Mouse (Mus musculus) neural tube, embryonic 14.5 days (tissue): ENCODE measurements at regions not wholly inside any gene's neighbourhood (a gene's known extent, or its start where the extent isn't known, plus 50 kb on each side); places are given as distances from the start of the nearest gene placed in this dataset.

Experiments
- ATAC-seq: fragments of 200-750 bp; cut with Nextera tagmentation; 2 replicates; pipeline ENCODE4 v1.8.0; 2017; ENCODE audit warnings: low read depth, mild to moderate bottlenecking, moderate TSS enrichment, moderate library complexity
- H3K27ac ChIP-seq: fragments of 300-500 bp; sonication (generic); 2 replicates; pipeline ENCODE4 v1.5.1; 2014; ENCODE audit warnings: low read depth, mild to moderate bottlenecking, control low read depth, low read length, moderate library complexity, mixed read lengths
- H3K27me3 ChIP-seq: fragments of 300-500 bp; sonication (generic); 2 replicates; pipeline ENCODE4 v1.6.1; 2014; ENCODE audit warnings: low read length; ENCODE audit not compliant: control insufficient read depth, insufficient read depth
- H3K36me3 ChIP-seq: fragments of 300-500 bp; sonication (generic); 2 replicates; pipeline ENCODE4 v1.6.1; 2014; ENCODE audit warnings: low read length, mixed read lengths; ENCODE audit not compliant: control insufficient read depth, insufficient read depth
- H3K4me1 ChIP-seq: fragments of 300-500 bp; sonication (generic); 2 replicates; pipeline ENCODE4 v1.6.1; 2014; ENCODE audit warnings: low read length; ENCODE audit not compliant: control insufficient read depth, insufficient read depth
- H3K4me2 ChIP-seq: fragments of 300-500 bp; sonication (generic); 2 replicates; pipeline ENCODE4 v1.6.1; 2014; ENCODE audit warnings: mild to moderate bottlenecking, low read depth, low read length, control low read depth
- H3K4me3 ChIP-seq: fragments of 300-500 bp; sonication (generic); 2 replicates; pipeline ENCODE4 v1.5.1; 2014; ENCODE audit warnings: low read depth, low read length, control low read depth, mixed read lengths
- H3K9ac ChIP-seq: fragments of 300-500 bp; sonication (generic); replicated peaks from 2 replicates; pipeline ENCODE4 v1.6.1; 2014; ENCODE audit warnings: low read depth, mild to moderate bottlenecking, control low read depth, low read length, mixed read lengths
- H3K9me3 ChIP-seq: fragments of 300-500 bp; sonication (generic); 2 replicates; pipeline ENCODE4 v1.6.1; 2016; ENCODE audit warnings: low read length; ENCODE audit not compliant: control insufficient read depth
- WGBS: fragments of 180-500 bp; shearing (Covaris S2); extraction: QIAGEN DNeasy Blood & Tissue Kit; methylation state at CpG from one replicate; pipeline ENCODE4 v1.1.7; 2014; 5-methylcytosine and 5-hydroxymethylcytosine counted together

DNA sequence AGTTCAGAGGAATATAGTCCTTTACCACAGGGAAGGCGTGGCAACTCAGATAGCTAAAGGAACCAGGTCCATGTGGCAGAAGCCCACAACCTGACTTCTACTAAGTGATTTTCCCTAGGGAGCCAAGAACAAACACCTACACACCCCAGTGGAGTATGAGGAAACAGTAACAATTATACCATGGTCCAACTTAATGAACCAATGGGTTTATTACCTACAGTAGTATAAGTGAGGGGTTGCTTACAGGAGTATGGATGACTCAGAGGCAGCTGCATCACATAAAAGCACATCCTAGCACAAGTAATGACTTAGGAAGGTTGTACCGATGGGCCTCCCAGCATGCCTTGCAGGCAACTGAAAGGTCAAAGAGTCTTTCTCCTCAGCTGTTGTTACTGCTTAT lies 98.7 kb upstream of the Cul1 start:
- WGBS = 92% methylated on average over 2 of the region's 2 CpGs
- Histone ChIP-seq H3K9ac (no peak overlapping the region), H3K27ac (no peak overlapping the region), H3K27me3 (no peaks in the 10 kb centered on the region), H3K4me2 (no peak overlapping the region), H3K4me1 (no peaks in the 10 kb centered on the region), H3K9me3 (no peaks in the 10 kb centered on the region), H3K4me3 (no peak overlapping the region), H3K36me3 (no peaks in the 10 kb centered on the region)
- ATAC-seq = no peak

GRCm38 (mm10) chr6:47355500-47355899 lies 97.7 kb upstream of the Cul1 start:
- Histone ChIP-seq H3K4me3 (no peak overlapping the region), H3K27ac (no peak overlapping the region), H3K27me3 (no peaks in the 10 kb centered on the region), H3K4me2 (no peak overlapping the region), H3K36me3 (no peaks in the 10 kb centered on the region), H3K9ac (no peak overlapping the region), H3K9me3 (no peaks in the 10 kb centered on the region), H3K4me1 (no peaks in the 10 kb centered on the region)
- ATAC-seq = no peak
- WGBS = 77% methylated on average over 7 of the region's 7 CpGs

DNA sequence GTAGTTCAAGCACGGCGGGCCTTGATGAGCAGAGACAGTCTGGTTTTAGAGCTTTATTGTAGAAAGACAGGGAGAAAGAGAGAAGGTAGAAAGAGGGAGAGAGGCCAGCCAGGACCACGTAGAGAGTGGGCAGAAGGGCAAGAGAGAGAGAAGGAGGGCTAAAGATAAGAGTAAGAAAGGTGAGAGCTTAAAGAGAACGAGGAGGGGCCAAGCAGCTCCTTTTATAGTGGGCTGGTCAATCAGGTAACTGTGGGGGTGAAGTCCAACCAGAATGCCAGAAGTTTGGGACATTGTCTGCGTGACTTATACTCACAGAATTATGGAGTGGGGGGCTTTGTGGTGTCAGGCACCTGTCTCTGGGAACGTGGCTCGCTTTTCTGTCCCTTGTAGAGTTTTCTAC lies 96.7 kb upstream of the Cul1 start:
- WGBS = 68% methylated on average over 7 of the region's 7 CpGs
- H3K36me3 ChIP-seq = no peaks in the 10 kb centered on the region
- H3K27me3 ChIP-seq = no peaks in the 10 kb centered on the region
- no peak overlapping the region for H3K4me3 ChIP-seq
- H3K4me1 ChIP-seq = no peaks in the 10 kb centered on the region
- no peak overlapping the region for H3K4me2 ChIP-seq
- H3K9me3 ChIP-seq = no peaks in the 10 kb centered on the region
- no peak overlapping the region for H3K27ac ChIP-seq
- no peak overlapping the region for H3K9ac ChIP-seq
- ATAC-seq = no peak

DNA sequence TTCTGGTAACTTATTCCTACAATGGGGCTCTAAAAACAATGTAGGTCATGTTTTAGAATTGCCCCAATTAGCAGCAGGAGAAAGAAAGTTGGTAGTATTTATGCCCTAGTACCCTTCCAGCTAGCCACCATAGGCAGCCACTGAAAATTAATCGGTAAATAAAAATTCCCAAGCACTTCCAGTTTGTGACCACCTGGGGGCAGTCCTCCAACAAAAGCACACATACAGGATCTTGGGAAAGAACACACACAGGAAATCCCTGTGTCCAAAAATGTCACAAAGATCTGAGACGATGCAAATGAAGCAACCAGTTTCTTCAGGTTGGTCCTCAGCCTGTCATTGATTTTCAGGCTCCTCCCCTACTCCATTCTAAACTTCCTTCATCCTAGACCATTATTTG lies 94.5 kb upstream of the Cul1 start:
- Histone ChIP-seq H3K27me3 (no peaks in the 10 kb centered on the region), H3K9me3 (no peaks in the 10 kb centered on the region), H3K9ac (no peak overlapping the region), H3K4me3 (no peak overlapping the region), H3K4me2 (no peak overlapping the region), H3K27ac (no peak overlapping the region), H3K36me3 (no peaks in the 10 kb centered on the region), H3K4me1 (no peaks in the 10 kb centered on the region)
- no peak for ATAC-seq
- 38% methylated on average over 2 of the region's 2 CpGs for WGBS

DNA sequence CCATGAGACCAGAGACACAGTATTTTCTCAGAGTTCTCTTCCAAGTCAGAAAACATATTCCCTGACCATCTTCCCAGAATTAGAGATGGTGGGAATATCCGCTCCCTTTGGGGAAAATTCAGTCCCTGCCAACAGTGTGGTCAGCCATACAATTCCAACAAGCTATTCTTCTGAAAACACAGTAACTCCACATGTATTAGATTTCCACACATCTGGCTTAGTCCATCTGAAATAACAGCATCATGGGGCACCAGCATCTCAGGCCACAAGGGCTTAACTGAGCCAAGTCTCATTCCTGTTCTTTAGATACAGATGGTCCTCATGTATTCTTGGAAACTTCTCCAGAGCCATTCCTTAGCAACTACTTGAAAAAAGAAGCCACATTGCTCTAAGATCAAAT lies 89.2 kb upstream of the Cul1 start:
- Histone ChIP-seq H3K9ac (no peak overlapping the region), H3K4me2 (no peak overlapping the region), H3K4me1 (peaks cover 6% of the 10 kb centered on the region; the same call in 1 of the 2 replicates), H3K9me3 (no peaks in the 10 kb centered on the region), H3K27me3 (no peaks in the 10 kb centered on the region), H3K36me3 (no peaks in the 10 kb centered on the region), H3K4me3 (no peak overlapping the region), H3K27ac (no peak overlapping the region)
- ATAC-seq = no peak
- WGBS = 90% methylated on average over 1 of the region's 1 CpGs

DNA sequence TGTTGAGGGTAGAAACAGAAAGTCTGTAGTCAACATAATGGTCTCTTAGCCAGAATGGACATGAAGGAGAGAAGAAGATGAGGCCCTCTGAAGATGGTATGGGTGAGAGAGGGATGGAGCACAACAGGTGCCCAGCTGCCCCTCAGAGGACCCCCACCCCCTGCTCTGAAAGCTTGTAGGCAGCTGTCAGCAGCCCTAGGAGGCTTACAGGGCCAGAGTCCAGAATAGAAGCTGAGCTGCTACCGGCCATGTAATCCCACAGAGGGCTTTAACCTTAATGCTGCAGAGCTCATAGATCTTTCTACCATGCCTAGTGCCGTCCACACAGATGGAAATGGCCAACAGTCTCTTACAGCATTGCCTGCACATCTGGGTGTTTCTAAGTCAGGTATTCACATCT lies 88.6 kb upstream of the Cul1 start:
- Histone ChIP-seq H3K27ac (no peak overlapping the region), H3K4me2 (no peak overlapping the region), H3K9me3 (no peaks in the 10 kb centered on the region), H3K36me3 (no peaks in the 10 kb centered on the region), H3K4me3 (no peak overlapping the region), H3K9ac (no peak overlapping the region), H3K4me1 (peaks cover 6% of the 10 kb centered on the region; the same call in 1 of the 2 replicates), H3K27me3 (no peaks in the 10 kb centered on the region)
- 29% methylated on average over 2 of the region's 2 CpGs for WGBS
- no peak for ATAC-seq

DNA sequence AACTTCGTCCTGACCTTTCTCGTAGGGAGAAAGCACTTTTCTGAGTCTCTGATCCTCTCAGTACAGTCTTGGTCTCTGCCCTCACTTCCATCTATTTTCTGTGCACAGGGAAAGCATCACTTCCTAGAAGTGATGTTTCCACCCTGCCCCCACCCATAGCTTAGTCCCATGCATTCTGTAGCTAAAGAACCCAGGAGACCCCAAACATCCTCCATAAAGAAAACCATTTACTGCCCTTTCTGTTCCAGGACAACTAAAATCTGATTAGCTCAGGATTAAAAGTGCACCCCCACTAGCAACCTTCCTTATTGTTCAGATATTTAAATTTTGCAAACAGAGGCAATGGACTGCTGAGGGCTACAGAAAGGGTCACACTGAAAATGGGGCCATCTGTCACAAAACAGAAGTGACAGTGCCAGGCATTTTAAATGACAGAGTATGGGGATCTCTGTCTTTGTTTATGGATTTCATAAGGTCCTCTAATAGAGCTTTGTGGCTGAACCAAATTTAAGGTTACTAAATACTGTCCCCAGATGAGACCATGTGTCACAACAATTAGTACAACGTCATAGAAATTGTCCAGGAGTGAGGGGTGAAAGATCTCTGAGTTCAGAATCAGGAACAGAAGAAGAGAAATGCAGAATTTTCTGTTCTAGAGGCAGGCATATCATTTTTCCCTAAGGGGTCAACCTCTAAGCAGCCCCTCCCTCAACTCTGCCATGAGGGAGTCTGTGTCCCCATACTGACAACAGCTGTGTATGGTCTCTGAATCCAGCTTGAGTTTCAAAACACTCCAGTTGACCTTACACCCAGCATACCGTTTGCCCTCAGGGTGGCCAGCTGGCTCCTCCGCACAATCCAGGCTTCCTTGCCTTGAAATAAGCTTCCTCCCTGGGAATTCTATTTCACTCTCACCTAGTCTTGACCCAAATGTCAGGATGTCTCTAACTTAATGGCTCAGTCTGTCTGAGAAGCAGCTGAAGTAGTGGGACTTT lies 87.2 kb upstream of the Cul1 start:
- no peak overlapping the region for H3K4me2 ChIP-seq
- H3K9me3 ChIP-seq = no peaks in the 10 kb centered on the region
- H3K4me1 ChIP-seq = peaks cover 6% of the 10 kb centered on the region; the same call in 1 of the 2 replicates
- no peak overlapping the region for H3K27ac ChIP-seq
- no peaks in the 10 kb centered on the region for H3K36me3 ChIP-seq
- 46% methylated on average over 5 of the region's 5 CpGs for WGBS
- no peaks in the 10 kb centered on the region for H3K27me3 ChIP-seq
- no peak overlapping the region for H3K4me3 ChIP-seq
- no peak overlapping the region for H3K9ac ChIP-seq
- no peak; the same call in 1 of the 2 replicates for ATAC-seq

GRCm38 (mm10) chr6:47367461-47367860 lies 85.7 kb upstream of the Cul1 start:
- no peak overlapping the region for H3K9ac ChIP-seq
- H3K36me3 ChIP-seq = no peaks in the 10 kb centered on the region
- WGBS = 16% methylated on average over 2 of the region's 2 CpGs
- no peaks in the 10 kb centered on the region for H3K27me3 ChIP-seq
- H3K4me1 ChIP-seq = peaks cover 6% of the 10 kb centered on the region; the same call in 1 of the 2 replicates
- H3K9me3 ChIP-seq = no peaks in the 10 kb centered on the region
- no peak overlapping the region for H3K27ac ChIP-seq
- H3K4me3 ChIP-seq = no peak overlapping the region
- ATAC-seq = peak; percentile 65
- no peak overlapping the region for H3K4me2 ChIP-seq

- no peaks in the 10 kb centered on the region for H3K36me3 ChIP-seq
- no peak overlapping the region for H3K9ac ChIP-seq
- H3K4me1 ChIP-seq = no peaks in the 10 kb centered on the region
- no peak overlapping the region for H3K27ac ChIP-seq
- no peak overlapping the region for H3K4me3 ChIP-seq
- 87% methylated on average over 4 of the region's 4 CpGs for WGBS
- no peak overlapping the region for H3K4me2 ChIP-seq
- no peak for ATAC-seq
- H3K27me3 ChIP-seq = no peaks in the 10 kb centered on the region
- no peaks in the 10 kb centered on the region for H3K9me3 ChIP-seq
Measured at GRCm38 (mm10) chr6:47375705-47376104, 77.5 kb upstream of the Cul1 start.
